Mouse (Mus musculus) kidney, embryonic 16.5 days (tissue): ENCODE measurements around the gene Olfr1012. TPM values are rescaled to one million over a fixed set of nuclear protein-coding genes. Genes with fewer than 3 reads are reported as not detected.

Experiments
- ATAC-seq: fragments of 200-750 bp; cut with Nextera tagmentation; 2 replicates; pipeline ENCODE4 v1.8.0; 2017; ENCODE audit warnings: moderate TSS enrichment; ENCODE audit not compliant: low FRiP score, low TSS enrichment
- H3K27ac ChIP-seq: fragments of 300-500 bp; sonication (generic); 2 replicates; pipeline ENCODE4 v1.5.1; 2014; ENCODE audit warnings: low read length
- H3K27me3 ChIP-seq: fragments of 300-500 bp; sonication (generic); 2 replicates; pipeline ENCODE4 v1.6.1; 2014; ENCODE audit warnings: low read length, control low read depth, mixed read lengths; ENCODE audit not compliant: insufficient read depth
- H3K36me3 ChIP-seq: fragments of 300-500 bp; sonication (generic); 2 replicates; pipeline ENCODE4 v1.6.1; 2014; ENCODE audit warnings: low read length, control low read depth, mixed read lengths; ENCODE audit not compliant: insufficient read depth
- H3K4me1 ChIP-seq: fragments of 300-500 bp; sonication (generic); 2 replicates; pipeline ENCODE4 v1.6.1; 2014; ENCODE audit warnings: low read length, control low read depth, mixed read lengths; ENCODE audit not compliant: insufficient read depth
- H3K4me2 ChIP-seq: fragments of 300-500 bp; sonication (generic); replicated peaks from 2 replicates; pipeline ENCODE4 v1.6.1; 2014; ENCODE audit warnings: low read depth, low read length
- H3K4me3 ChIP-seq: fragments of 300-500 bp; sonication (generic); 2 replicates; pipeline ENCODE4 v1.5.1; 2014; ENCODE audit warnings: mild to moderate bottlenecking, low read length
- H3K9ac ChIP-seq: fragments of 300-500 bp; sonication (generic); replicated peaks from 2 replicates; pipeline ENCODE4 v1.6.1; 2014; ENCODE audit warnings: low read length
- H3K9me3 ChIP-seq: fragments of 300-500 bp; sonication (generic); 2 replicates; pipeline ENCODE4 v1.6.1; 2016; ENCODE audit warnings: low read length, control low read depth
- WGBS: fragments of 180-500 bp; shearing (Covaris S2); extraction: QIAGEN DNeasy Blood & Tissue Kit; methylation state at CpG from one replicate; pipeline ENCODE4 v1.1.7; 2014; 5-methylcytosine and 5-hydroxymethylcytosine counted together
- polyA plus RNA-seq: library from polyadenylated mRNA; unstranded; fragments of >200 nt; fragmentation: Nextera tagmentation; extraction: Ambion mirVana; gene quantifications from 2 replicates; pipeline ENCODE4 v1.2.1, GENCODE M21; 2015

Olfr1012 gene
- not detected in 2 replicates for polyA plus RNA-seq

- H3K36me3 ChIP-seq = no peaks in the 10 kb centered on the region
- H3K4me1 ChIP-seq = no peaks in the 10 kb centered on the region
- H3K27me3 ChIP-seq = no peaks in the 10 kb centered on the region
- H3K9me3 ChIP-seq = no peaks in the 10 kb centered on the region
- no peak for ATAC-seq
- H3K4me2 ChIP-seq = no peak within 1 kb of the TSS
- no peak within 1 kb of the TSS for H3K27ac ChIP-seq
- WGBS = 80% methylated on average over 1 of the region's 1 CpGs
- H3K9ac ChIP-seq = no peak within 1 kb of the TSS
- H3K4me3 ChIP-seq = no peak within 1 kb of the TSS
Observed at GRCm38 (mm10) chr2:85762666-85763065, at the start of gene Olfr1012. TSS of gene Olfr1012 (minus strand) at chr2:85762766.

- H3K9ac ChIP-seq = no peak overlapping the region
- no peaks in the 10 kb centered on the region for H3K27me3 ChIP-seq
- no peaks in the 10 kb centered on the region for H3K9me3 ChIP-seq
- H3K4me3 ChIP-seq = no peak overlapping the region
- H3K4me2 ChIP-seq = no peak overlapping the region
- WGBS = 84% methylated on average over 4 of the region's 4 CpGs
- H3K36me3 ChIP-seq = no peaks in the 10 kb centered on the region
- no peak for ATAC-seq
- H3K4me1 ChIP-seq = no peaks in the 10 kb centered on the region
- H3K27ac ChIP-seq = no peak overlapping the region
Observed at GRCm38 (mm10) chr2:85804501-85804900, 41.9 kb upstream of the Olfr1012 start.

GRCm38 (mm10) chr2:85802444-85802843 is 39.9 kb upstream of the Olfr1012 start, which contains the start of gene Olfr1016:
TSS of gene Olfr1016 (minus strand) at chr2:85802544.
- WGBS = 90% methylated on average over 2 of the region's 2 CpGs
- Histone ChIP-seq H3K9ac (no peak within 1 kb of the TSS), H3K9me3 (no peaks in the 10 kb centered on the region), H3K4me3 (no peak within 1 kb of the TSS), H3K27me3 (no peaks in the 10 kb centered on the region), H3K36me3 (no peaks in the 10 kb centered on the region), H3K27ac (no peak within 1 kb of the TSS), H3K4me1 (no peaks in the 10 kb centered on the region), H3K4me2 (no peak within 1 kb of the TSS)
- ATAC-seq = no peak

DNA sequence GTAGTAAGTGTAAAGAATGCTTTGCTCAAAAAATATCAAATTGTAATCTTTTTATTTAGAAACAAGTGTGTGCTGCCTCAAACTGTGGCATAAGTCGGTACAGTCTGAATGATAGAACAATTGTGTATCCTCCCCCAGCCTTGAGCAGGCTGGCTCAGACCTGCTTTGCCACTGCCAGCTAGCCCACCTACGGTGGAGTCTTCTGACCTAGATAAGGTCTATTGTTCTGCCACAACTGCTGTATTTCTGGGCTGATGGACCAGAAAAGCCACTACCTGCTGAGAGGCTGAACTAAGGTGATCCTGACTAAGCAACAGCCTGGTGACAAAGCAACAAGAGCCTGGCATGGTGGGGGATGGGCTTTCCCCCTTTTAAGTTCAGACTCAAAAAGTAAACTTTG is 29.8 kb upstream of the Olfr1012 start:
- H3K36me3 ChIP-seq = no peaks in the 10 kb centered on the region
- no peak overlapping the region for H3K9ac ChIP-seq
- H3K9me3 ChIP-seq = no peaks in the 10 kb centered on the region
- no peaks in the 10 kb centered on the region for H3K27me3 ChIP-seq
- no peak for ATAC-seq
- no peaks in the 10 kb centered on the region for H3K4me1 ChIP-seq
- WGBS = 66% methylated on average over 2 of the region's 2 CpGs
- H3K27ac ChIP-seq = no peak overlapping the region
- H3K4me2 ChIP-seq = no peak overlapping the region
- no peak overlapping the region for H3K4me3 ChIP-seq

- Histone ChIP-seq H3K9ac (no peak within 1 kb of the TSS), H3K36me3 (no peaks in the 10 kb centered on the region), H3K27me3 (no peaks in the 10 kb centered on the region), H3K27ac (no peak within 1 kb of the TSS), H3K4me2 (no peak within 1 kb of the TSS), H3K9me3 (no peaks in the 10 kb centered on the region), H3K4me1 (no peaks in the 10 kb centered on the region), H3K4me3 (no peak within 1 kb of the TSS)
- ATAC-seq = no peak
Observed at GRCm38 (mm10) chr2:85781717-85782116, 19.2 kb upstream of the Olfr1012 start, which contains the start of gene Olfr1015. TSS of gene Olfr1015 (plus strand) at chr2:85782017.

- Histone ChIP-seq H3K9ac (no peak within 1 kb of the TSS), H3K4me3 (no peak within 1 kb of the TSS), H3K27me3 (no peaks in the 10 kb centered on the region), H3K4me1 (no peaks in the 10 kb centered on the region), H3K4me2 (no peak within 1 kb of the TSS), H3K27ac (no peak within 1 kb of the TSS), H3K36me3 (no peaks in the 10 kb centered on the region), H3K9me3 (no peaks in the 10 kb centered on the region)
- ATAC-seq = no peak
Observed at GRCm38 (mm10) chr2:85772413-85772812, 9.8 kb upstream of the Olfr1012 start, which contains the start of gene Olfr1014. TSS of gene Olfr1014 (plus strand) at chr2:85772713.

DNA sequence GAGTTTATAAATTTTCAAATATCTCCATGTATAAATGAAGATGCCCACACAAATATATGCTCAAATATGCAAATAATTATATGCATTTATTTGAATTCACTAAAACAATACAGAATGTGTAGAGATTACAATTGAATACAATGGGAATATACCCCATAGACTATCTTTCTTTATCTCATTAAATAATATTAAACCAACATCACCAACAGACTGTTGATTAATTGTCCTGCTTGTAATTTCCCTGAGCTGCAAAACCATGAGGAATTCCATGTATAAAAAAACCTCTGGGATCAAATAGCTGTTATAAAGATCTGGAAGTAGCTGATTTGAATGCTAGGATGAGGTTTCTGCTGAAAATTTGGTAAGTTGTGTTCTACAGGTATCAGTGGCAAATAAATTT is 4.2 kb upstream of the Olfr1012 start, which contains the start of gene Olfr1013:
TSS of gene Olfr1013 (plus strand) at position 301 of the 400 bp plus-strand sequence.
- no peak within 1 kb of the TSS for H3K9ac ChIP-seq
- no peaks in the 10 kb centered on the region for H3K9me3 ChIP-seq

GRCm38 (mm10) chr2:85753822-85754221 is 8.7 kb downstream of the Olfr1012 start:
- no peaks in the 10 kb centered on the region for H3K36me3 ChIP-seq
- H3K4me1 ChIP-seq = no peaks in the 10 kb centered on the region
- no peak for ATAC-seq
- H3K9ac ChIP-seq = no peak overlapping the region
- no peak overlapping the region for H3K27ac ChIP-seq
- no peaks in the 10 kb centered on the region for H3K27me3 ChIP-seq
- H3K4me2 ChIP-seq = no peak overlapping the region
- no peaks in the 10 kb centered on the region for H3K9me3 ChIP-seq
- 83% methylated on average over 4 of the region's 4 CpGs for WGBS
- H3K4me3 ChIP-seq = no peak overlapping the region

More for the DNA sequence above, 4.2 kb upstream of the Olfr1012 start, which contains the start of gene Olfr1013:
- no peak for ATAC-seq
- H3K27me3 ChIP-seq = no peaks in the 10 kb centered on the region
- no peaks in the 10 kb centered on the region for H3K4me1 ChIP-seq
- H3K4me3 ChIP-seq = no peak within 1 kb of the TSS
- H3K27ac ChIP-seq = no peak within 1 kb of the TSS
- H3K36me3 ChIP-seq = no peaks in the 10 kb centered on the region
- H3K4me2 ChIP-seq = no peak within 1 kb of the TSS

GRCm38 (mm10) chr2:85725793-85726192 is 36.8 kb downstream of the Olfr1012 start:
- ATAC-seq = no peak
- Histone ChIP-seq H3K9me3 (no peaks in the 10 kb centered on the region), H3K27ac (no peak overlapping the region), H3K36me3 (no peaks in the 10 kb centered on the region), H3K4me1 (no peaks in the 10 kb centered on the region), H3K4me3 (no peak overlapping the region), H3K27me3 (no peaks in the 10 kb centered on the region), H3K9ac (no peak overlapping the region), H3K4me2 (no peak overlapping the region)
- WGBS = 7% methylated on average over 3 of the region's 3 CpGs

GRCm38 (mm10) chr2:85715119-85715518 is 47.4 kb downstream of the Olfr1012 start, which contains the start of gene Olfr1009:
TSS of gene Olfr1009 (plus strand) at chr2:85715419.
- no peaks in the 10 kb centered on the region; the same call in 1 of the 2 replicates for H3K9me3 ChIP-seq
- no peaks in the 10 kb centered on the region for H3K36me3 ChIP-seq
- no peak for ATAC-seq
- no peak within 1 kb of the TSS for H3K4me2 ChIP-seq
- H3K9ac ChIP-seq = no peak within 1 kb of the TSS
- no peak within 1 kb of the TSS for H3K27ac ChIP-seq
- H3K4me3 ChIP-seq = no peak within 1 kb of the TSS
- WGBS = 90% methylated on average over 1 of the region's 1 CpGs
- no peaks in the 10 kb centered on the region for H3K4me1 ChIP-seq
- H3K27me3 ChIP-seq = no peaks in the 10 kb centered on the region
